Mouse (Mus musculus) left cerebral cortex, adult 9 months (tissue): Measurements from ENCODE around the gene Gtf2f2.
A peak's percentile ranks its signal among the peaks of the same experiment; 100 is the strongest.

ENCODE experiments used
- DNase-seq, 2 experiments: peaks; one replicate each; pipeline ENCODE4 v3.0.0; 2022; ENCODE audit warnings: low spot score in 2 of 2

The Gtf2f2 gene

DNA sequence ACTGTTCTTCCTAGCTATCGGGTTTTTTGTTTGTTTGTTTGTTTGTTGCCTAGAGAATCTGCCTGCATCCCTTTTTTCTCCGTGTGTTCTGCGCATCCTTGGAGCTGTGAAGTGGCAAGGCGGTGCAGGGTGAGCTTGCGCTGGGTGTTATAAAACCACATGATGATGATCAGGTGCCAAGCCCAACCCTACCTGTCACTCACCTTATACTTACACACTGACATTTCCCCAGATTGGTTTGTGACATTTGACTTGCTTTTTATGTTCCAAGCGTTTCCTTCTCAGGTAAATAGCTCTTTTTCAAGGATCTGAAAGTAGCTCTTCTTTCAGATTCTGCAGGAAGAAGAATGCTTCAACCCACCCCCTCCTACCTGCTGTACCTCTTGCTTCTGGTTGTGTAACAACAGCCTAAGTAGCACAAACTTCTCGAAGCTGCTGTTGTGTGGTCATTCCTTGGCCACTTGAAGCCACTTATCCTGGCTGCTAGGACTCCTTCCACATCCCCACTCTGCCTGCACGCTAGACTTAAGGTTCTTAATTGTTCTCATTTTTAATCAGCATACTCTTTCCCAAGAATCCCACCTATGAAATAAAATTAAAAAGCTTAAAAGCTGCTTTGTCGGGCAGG lies 143.8 kb downstream of the Gtf2f2 start:
- no peak for DNase-seq

GRCm38 (mm10) chr14:75863549-75864409 lies 146.9 kb downstream of the Gtf2f2 start:
- DNase-seq: no peak

- no peak for DNase-seq
These were observed 148.0 kb downstream of the Gtf2f2 start for GRCm38 (mm10) chr14:75862701-75863100.

DNA sequence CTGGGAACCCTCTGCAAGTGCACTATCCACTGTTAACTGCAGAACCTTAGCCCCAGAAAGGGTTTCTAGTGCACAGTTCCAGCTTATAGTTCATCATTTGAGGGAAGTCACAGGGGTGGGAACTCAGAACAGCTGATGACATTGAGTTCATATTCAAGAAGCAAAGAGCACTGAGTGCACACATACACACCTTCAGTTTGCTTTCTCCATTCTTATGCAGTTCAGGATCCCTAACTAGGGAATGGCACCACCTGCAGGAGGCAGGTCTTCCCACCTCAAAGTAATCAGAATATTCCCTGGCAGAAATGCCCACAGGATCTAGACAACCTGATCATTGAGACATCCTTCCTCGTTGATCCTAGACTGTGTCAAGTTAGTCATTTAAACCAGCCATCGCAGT lies 151.0 kb downstream of the Gtf2f2 start:
- DNase-seq: no peak

DNA sequence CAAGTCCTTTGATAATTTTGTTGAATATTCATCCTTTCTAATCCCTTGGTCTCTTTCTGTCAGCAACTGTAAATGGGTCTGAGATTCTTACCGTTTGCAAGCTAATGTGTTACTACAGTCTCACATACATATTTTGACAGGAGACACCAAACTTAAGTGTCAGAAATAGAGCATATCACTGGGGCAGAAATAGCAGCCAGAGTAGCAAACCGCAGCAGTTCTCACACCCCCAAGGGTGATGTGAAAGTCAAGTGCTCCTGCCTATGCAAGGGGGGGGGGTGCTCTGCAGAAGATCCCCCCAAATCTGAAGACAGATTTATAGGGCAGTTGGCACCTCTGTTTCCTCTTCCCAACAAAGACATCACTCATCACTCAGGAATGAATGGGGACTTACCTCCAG lies 152.5 kb downstream of the Gtf2f2 start:
- no peak for DNase-seq

DNA sequence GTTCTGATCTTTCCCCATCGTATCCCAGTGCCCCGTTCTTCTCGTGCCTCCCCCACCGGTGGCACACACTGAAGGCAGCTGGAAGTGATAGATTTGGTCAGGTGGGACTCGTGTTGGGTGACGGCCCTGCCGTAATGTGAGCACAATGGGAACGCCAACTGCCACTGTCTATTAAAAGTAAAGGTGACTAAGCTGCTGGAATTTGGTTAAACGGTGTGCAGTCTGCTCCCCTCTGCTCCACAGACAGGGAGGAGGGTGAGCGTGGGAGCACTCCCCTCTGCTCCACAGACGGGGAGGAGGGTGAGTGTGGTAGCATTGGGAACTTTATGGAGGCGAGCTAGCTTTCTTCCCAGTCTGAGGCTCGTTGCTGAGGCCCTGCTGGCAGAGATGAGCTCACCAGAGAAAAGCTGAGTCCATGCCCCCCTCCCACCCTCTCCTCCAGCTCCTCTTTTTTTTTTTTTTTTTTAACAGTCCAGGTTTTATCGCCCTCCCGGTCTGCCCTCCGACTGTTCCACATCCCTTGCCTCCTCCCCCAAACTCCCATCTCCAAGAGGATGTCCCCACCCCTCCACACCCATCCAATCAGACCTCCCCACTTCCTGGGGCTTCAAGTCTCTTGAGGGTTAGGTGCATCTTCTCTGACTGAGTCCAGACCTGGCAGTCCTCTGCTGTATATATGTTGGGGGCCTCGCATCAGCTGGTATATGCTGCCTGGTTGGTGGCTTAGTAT lies 155.2 kb downstream of the Gtf2f2 start:
- peak in 1 of 2 experiments; percentile 47 for DNase-seq

GRCm38 (mm10) chr14:75852016-75852415 lies 158.6 kb downstream of the Gtf2f2 start:
- no peak for DNase-seq

GRCm38 (mm10) chr14:75850819-75851218 lies 159.8 kb downstream of the Gtf2f2 start:
- no peak for DNase-seq

GRCm38 (mm10) chr14:75849842-75850568 lies 160.7 kb downstream of the Gtf2f2 start:
- peak in 1 of 2 experiments; percentile 77 for DNase-seq

GRCm38 (mm10) chr14:75849236-75849635 lies 161.4 kb downstream of the Gtf2f2 start:
- DNase-seq: no peak

DNA sequence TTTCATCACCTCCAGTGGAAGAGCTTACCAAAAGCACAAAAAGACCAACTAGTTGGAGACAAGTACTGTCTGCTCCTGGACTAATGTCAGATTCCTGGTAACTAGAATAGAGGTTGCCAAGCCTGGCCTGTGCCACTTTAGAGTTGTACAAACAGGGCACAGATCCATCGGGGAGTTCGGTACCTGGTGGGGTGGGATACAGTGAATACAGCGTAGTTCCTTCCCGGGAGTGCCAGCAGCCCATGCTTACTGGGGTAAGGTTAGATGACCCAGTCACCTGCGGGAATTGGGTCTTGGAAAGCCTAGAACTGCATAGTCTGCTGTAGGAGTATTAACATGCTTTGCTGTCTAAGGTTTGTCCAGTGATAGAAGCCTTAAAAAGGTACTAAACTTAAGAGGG lies 162.2 kb downstream of the Gtf2f2 start:
- no peak for DNase-seq

- no peak for DNase-seq
These were observed 163.0 kb downstream of the Gtf2f2 start for GRCm38 (mm10) chr14:75847669-75848068.
